ENCODE assay signal across 8 mouse cellular contexts in the genomic region with DNA sequence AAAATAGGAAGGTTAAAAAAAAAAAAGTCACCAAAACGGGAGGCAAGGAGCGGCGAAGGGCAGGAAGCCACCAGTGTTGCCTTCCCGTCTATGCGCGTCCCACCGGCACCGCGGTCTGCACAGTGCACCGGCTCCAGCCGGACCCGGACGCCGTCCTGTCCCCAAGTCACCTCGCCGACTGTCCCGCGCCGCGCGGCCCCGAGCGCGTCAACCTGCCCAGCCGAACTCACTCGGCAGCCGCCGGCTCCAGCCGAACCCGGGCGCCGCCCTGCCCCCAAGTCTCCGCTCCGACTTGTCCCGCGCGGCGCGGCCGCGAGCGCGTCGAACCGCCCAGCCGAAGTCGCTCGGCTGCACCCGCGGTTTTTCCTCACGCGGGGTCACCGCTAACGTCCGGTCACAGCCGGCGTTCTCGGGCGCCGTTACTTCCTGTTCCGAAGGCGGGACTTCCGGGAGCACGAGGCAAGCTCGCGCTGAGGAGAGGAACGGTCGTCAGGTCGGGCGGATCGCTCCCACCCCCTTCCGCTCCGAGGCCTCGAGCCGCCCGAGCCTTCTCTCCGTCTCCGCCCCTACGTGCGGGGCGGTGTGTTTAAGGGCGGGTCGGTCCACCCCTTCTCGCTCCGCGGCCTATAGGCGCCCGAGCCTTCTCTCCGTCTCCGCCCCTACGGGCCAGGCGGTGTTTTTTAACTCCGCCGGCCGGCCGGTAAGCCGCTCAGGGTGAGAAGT. TPM values are rescaled to one million over a fixed set of nuclear protein-coding genes. Genes with fewer than 3 reads are reported as not detected.
A peak's percentile ranks its signal among the peaks of the same experiment; 100 is the strongest.
DNase-seq lines count a peak whose midpoint lies in the region; ATAC-seq and TF ChIP-seq lines count a peak whose summit lies in the region.

Gene Hccs, minus strand, starts transcription at position 428 of the 723 bp plus-strand sequence.

- POLR2A ChIA-PET in Patski (lab: Charles Lee), result no interaction called here

- H3K4me2 ChIP-seq in hindbrain, embryonic 13.5 days, result peak within 1 kb of the TSS; percentile 56

- H3K4me3 ChIP-seq in hindbrain, embryonic 13.5 days, result peak within 1 kb of the TSS; percentile 54

- in situ Hi-C loops in Patski (cut with MboI; ENCODE audit: low pct_unique_long_range_greater_than_20kb), result loop anchor here (10.0 kb wide), 3 partner anchors 275 to 565 kb away; partner anchors contain the start of gene Mid1

- peaks cover 12% of the 10 kb centered on the region for H3K4me1 ChIP-seq in hindbrain, embryonic 13.5 days (replicated peaks)

- peak within 1 kb of the TSS; percentile 88 for H3K27ac ChIP-seq in hindbrain, embryonic 13.5 days

- ATAC-seq in Patski, result peak; percentile 100
- peak; percentile 100 for ATAC-seq in hindbrain, embryonic 13.5 days (ENCODE audit: low FRiP score)

- no peaks in the 10 kb centered on the region for H3K27me3 ChIP-seq in Patski
- H3K27me3 ChIP-seq in hindbrain, embryonic 13.5 days, result peaks cover 3% of the 10 kb centered on the region; the same call in 1 of the 2 replicates

- H3K9ac ChIP-seq in hindbrain, embryonic 13.5 days, result peak within 1 kb of the TSS; percentile 80

- TF ChIP-seq CTCF in Patski (IDR thresholded peaks at IDR 0.05), result no peak

- DNase-seq in Patski (ENCODE audit: low read depth, low spot score), result peak; percentile 49
- peak; percentile 87 for DNase-seq in cerebellum, postnatal 14 days
- peak; percentile 75 to 83 for DNase-seq in frontal cortex, postnatal 14 days (ENCODE audit: low spot score in 2 of 2)
- DNase-seq in layer of hippocampus, postnatal 25 days (ENCODE audit: extremely low spot score in 1 of 2, low spot score in 1 of 2), result peak; percentile 53 to 67
- DNase-seq in lung, postnatal 25 days (ENCODE audit: low spot score), result peak; percentile 94
- peak; percentile 85 for DNase-seq in retina, embryonic 14.5 days (ENCODE audit: low spot score)
- peak; percentile 85 for DNase-seq in thymus, postnatal 4 days

- no peaks in the 10 kb centered on the region for H3K36me3 ChIP-seq in hindbrain, embryonic 13.5 days

- CTCF ChIA-PET in Patski (lab: Charles Lee), result no interaction called here

- 15% methylated on average over 73 of the region's 97 CpGs for WGBS in hindbrain, embryonic 13.5 days

- H3K9me3 ChIP-seq in hindbrain, embryonic 13.5 days, result no peaks in the 10 kb centered on the region

RNA-seq across cellular contexts. Expression of gene Hccs, which starts in this region (rescaled TPM):
- 30.3 TPM for polyA plus RNA-seq in Patski (2021)
- polyA plus RNA-seq in hindbrain, embryonic 13.5 days (2015; fragmentation: Nextera tagmentation; extraction: Ambion mirVana), result 36.3 and 38.4 TPM in 2 replicates
- 10 to 100 TPM; 21.3 to 24.7 TPM for total RNA-seq in layer of hippocampus, postnatal 25 days (2021)

Comparison
In these comparisons a context has a peak if more than half of its experiments do, and no peak if none do; other contexts are left out.
1. Peak in every context shown above with its lines: DNase-seq, ATAC-seq, H3K4me3 ChIP-seq and H3K27ac ChIP-seq.